Mouse (Mus musculus) bone marrow macrophage, adult 2 months (primary cell): Measurements from ENCODE around the gene Agap1.

Source experiments
- CTCF ChIP-seq: IDR thresholded peaks from 2 replicates; pipeline ENCODE4 v1.5.1; 2012; ENCODE audit warnings: low read depth, mild to moderate bottlenecking, low read length, moderate library complexity
- POLR2A ChIP-seq: IDR thresholded peaks from 2 replicates; pipeline ENCODE4 v1.6.1; 2012; ENCODE audit warnings: mild to moderate bottlenecking, low read depth, low read length, borderline replicate concordance

DNA sequence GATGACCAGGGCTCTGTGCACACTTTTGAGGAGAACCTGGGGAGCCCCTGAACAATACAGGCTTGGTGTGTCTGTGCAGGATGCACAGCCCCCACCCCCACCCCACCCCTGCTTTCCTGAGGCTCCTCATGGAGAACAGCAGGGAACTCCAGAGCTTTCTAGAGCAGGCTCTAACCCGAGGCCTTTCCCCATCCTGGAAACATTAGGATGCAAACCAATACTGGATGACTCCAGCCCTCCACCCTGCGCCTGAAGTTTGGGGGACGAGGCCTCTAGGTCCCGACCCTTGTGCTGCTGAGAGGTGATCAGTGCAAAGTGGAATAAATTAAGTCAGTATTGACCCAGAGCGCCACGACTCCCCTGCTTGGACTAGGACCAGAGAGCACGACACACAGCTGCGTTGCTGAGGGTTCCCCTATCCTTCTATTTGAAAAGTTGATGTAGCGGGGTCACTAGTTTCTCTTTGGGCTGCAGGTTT, 472.0 kb downstream of the Agap1 start:
- TF ChIP-seq CTCF (no peak), POLR2A (no peak)
